In genomic region chr5:151110461-151110908, GRCm38 (mm10) we compare ENCODE assay signal across 8 mouse cellular contexts.
DNase-seq lines count a peak whose midpoint lies in the region; ATAC-seq lines count a peak whose summit lies in the region.
"Had no signal": no experiment of that assay in that cellular context is flagged by ENCODE, and none has a peak within 500 bp of the region (broad histone marks: within the 10 kb centered on the region; RNA-seq: fewer than 3 reads in every experiment).

No protein-coding gene starts in this region.

- H3K9ac ChIP-seq in lung, embryonic 16.5 days (ENCODE audit: low read length): no peak overlapping the region
- H3K9ac ChIP-seq in forebrain, embryonic 15.5 days (replicated peaks): no peak overlapping the region

- H3K4me1 ChIP-seq in lung, embryonic 16.5 days (replicated peaks; ENCODE audit: control insufficient read depth, insufficient read depth, low read length): peaks cover 23% of the 10 kb centered on the region
- H3K4me1 ChIP-seq in forebrain, embryonic 15.5 days: no peaks in the 10 kb centered on the region

- no peak overlapping the region for H3K4me3 ChIP-seq in lung, embryonic 16.5 days (ENCODE audit: low read length)
- H3K4me3 ChIP-seq in forebrain, embryonic 15.5 days: no peak overlapping the region

- peak overlapping the region; percentile 80 for H3K27ac ChIP-seq in lung, embryonic 16.5 days (ENCODE audit: low read length)
- no peak overlapping the region for H3K27ac ChIP-seq in forebrain, embryonic 15.5 days (replicated peaks)

- peak; percentile 56; the same call in 1 of the 2 replicates for ATAC-seq in lung, embryonic 16.5 days (ENCODE audit: low read depth)
- no peak for ATAC-seq in forebrain, embryonic 15.5 days (replicated peaks)

- DNase-seq in A20 (ENCODE audit: low read depth, low spot score) (peak; percentile 67), NIH3T3 (ENCODE audit: low read depth) (peak; percentile 88)
- DNase-seq in heart, postnatal 10 days: peak; percentile 75 to 78
- no peak for DNase-seq in thymus, postnatal 4 days
- DNase-seq in cerebellum, postnatal 14 days: no peak
- DNase-seq: thymus, adult 18-20 months had no signal

- no peaks in the 10 kb centered on the region for H3K9me3 ChIP-seq in lung, embryonic 16.5 days (ENCODE audit: control insufficient read depth, low read length)
- H3K9me3 ChIP-seq in forebrain, embryonic 15.5 days: no peaks in the 10 kb centered on the region

- no peaks in the 10 kb centered on the region for H3K36me3 ChIP-seq in lung, embryonic 16.5 days (ENCODE audit: control insufficient read depth, insufficient read depth, low read length)
- H3K36me3 ChIP-seq in forebrain, embryonic 15.5 days: no peaks in the 10 kb centered on the region

- 38% methylated on average over 6 of the region's 6 CpGs for WGBS in lung, embryonic 16.5 days
- 24% methylated on average over 6 of the region's 6 CpGs for WGBS in forebrain, embryonic 15.5 days

- H3K27me3 ChIP-seq in lung, embryonic 16.5 days (ENCODE audit: control insufficient read depth, insufficient read depth, low read depth, low read length): no peaks in the 10 kb centered on the region
- no peaks in the 10 kb centered on the region for H3K27me3 ChIP-seq in forebrain, embryonic 15.5 days

- intact Hi-C loops in heart, postnatal 10 days (cut with DNase I): no loop called here

- no peak overlapping the region; the same call in 1 of the 2 replicates for H3K4me2 ChIP-seq in lung, embryonic 16.5 days (ENCODE audit: low read depth, low read length)
- no peak overlapping the region for H3K4me2 ChIP-seq in forebrain, embryonic 15.5 days (replicated peaks)

Comparison
In these comparisons a context has a peak if more than half of its experiments do, and no peak if none do; other contexts are left out.
1. DNase-seq: peak in A20 (single experiment), NIH3T3 (single experiment) and heart, postnatal 10 days (2 of 2); none in thymus, postnatal 4 days (single experiment) and cerebellum, postnatal 14 days (0 of 2).